Mouse (Mus musculus) forebrain, embryonic 12.5 days (tissue): ENCODE data around the gene Ccnb3. TPM values are rescaled to one million over a fixed set of nuclear protein-coding genes. Genes with fewer than 3 reads are reported as not detected.
"Not testable (repeated sequence)": the region's sequence is repeated elsewhere in the genome, so short reads cannot be mapped to it uniquely, and the experiment has no call there.

ENCODE experiments used
- ATAC-seq: fragments of 200-750 bp; cut with Nextera tagmentation; 2 replicates; pipeline ENCODE4 v1.8.0; 2017; ENCODE audit warnings: moderate TSS enrichment; ENCODE audit not compliant: low FRiP score
- H3K27ac ChIP-seq: fragments of 300-500 bp; sonication (generic); 2 replicates; pipeline ENCODE4 v1.5.1; 2016; ENCODE audit warnings: mild to moderate bottlenecking
- H3K27me3 ChIP-seq: fragments of 300-500 bp; sonication (generic); 2 replicates; pipeline ENCODE4 v1.6.1; 2016; ENCODE audit warnings: mild to moderate bottlenecking
- H3K36me3 ChIP-seq: fragments of 300-500 bp; sonication (generic); replicated peaks from 2 replicates; pipeline ENCODE4 v1.6.1; 2016; ENCODE audit warnings: mild to moderate bottlenecking
- H3K4me1 ChIP-seq: fragments of 300-500 bp; sonication (generic); 2 replicates; pipeline ENCODE4 v1.6.1; 2016
- H3K4me2 ChIP-seq: fragments of 300-500 bp; sonication (generic); 2 replicates; pipeline ENCODE4 v1.6.1; 2016; ENCODE audit warnings: mild to moderate bottlenecking, moderate library complexity
- H3K4me3 ChIP-seq: fragments of 300-500 bp; sonication (generic); replicated peaks from 2 replicates; pipeline ENCODE4 v1.5.1; 2016; ENCODE audit warnings: mild to moderate bottlenecking
- H3K9ac ChIP-seq: fragments of 300-500 bp; sonication (generic); 2 replicates; pipeline ENCODE4 v1.6.1; 2016; ENCODE audit warnings: mild to moderate bottlenecking
- H3K9me3 ChIP-seq: fragments of 300-500 bp; sonication (generic); 2 replicates; pipeline ENCODE4 v1.6.1; 2016
- whole genome bisulfite sequencing: fragments of 180-500 bp; shearing (Covaris S2); methylation state at CpG from one replicate; pipeline ENCODE4 v1.1.7; 2016; 5-methylcytosine and 5-hydroxymethylcytosine counted together
- polyA plus RNA-seq: library from polyadenylated mRNA; unstranded; fragments of >200 nt; fragmentation: Nextera tagmentation; extraction: Ambion mirVana; gene quantifications from 2 replicates; pipeline ENCODE4 v1.2.1, GENCODE M21; 2016

Gene Ccnb3
- not detected in 2 replicates for polyA plus RNA-seq

DNA sequence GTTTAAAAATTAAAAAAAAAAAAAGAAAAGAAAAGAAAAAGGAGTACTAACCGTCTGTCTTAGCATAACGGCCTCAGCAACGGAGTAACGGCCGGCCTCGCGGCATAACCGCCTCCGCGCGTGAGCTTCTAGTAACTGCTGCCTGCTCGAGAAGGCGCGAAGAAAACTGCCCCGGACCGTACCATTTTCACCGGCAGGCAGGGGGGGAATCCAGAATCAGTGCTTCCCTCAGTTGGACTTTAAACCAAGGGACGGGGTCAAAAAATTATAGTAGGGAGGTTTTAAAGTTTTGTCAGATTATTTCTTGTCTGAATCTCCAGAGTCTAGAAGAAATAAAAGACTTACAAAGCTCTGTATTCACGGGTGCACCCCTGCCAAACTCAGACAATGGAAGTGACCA lies at the start of gene Ccnb3:
Ccnb3 (minus strand) TSS at position 101 of the 400 bp plus-strand sequence.
- 96% methylated on average over 19 of the region's 19 CpGs for WGBS
- no peak within 1 kb of the TSS for H3K4me2 ChIP-seq
- H3K4me3 ChIP-seq: no peak within 1 kb of the TSS
- H3K9ac ChIP-seq: no peak within 1 kb of the TSS
- H3K27ac ChIP-seq: no peak within 1 kb of the TSS
- H3K36me3 ChIP-seq: no peaks in the 10 kb centered on the region
- 0 out of 2 replicates have a peak, but pooled peaks cover 4% of the 10 kb centered on the region for H3K9me3 ChIP-seq
- no peak for ATAC-seq
- H3K4me1 ChIP-seq: no peaks in the 10 kb centered on the region
- no peaks in the 10 kb centered on the region for H3K27me3 ChIP-seq

DNA sequence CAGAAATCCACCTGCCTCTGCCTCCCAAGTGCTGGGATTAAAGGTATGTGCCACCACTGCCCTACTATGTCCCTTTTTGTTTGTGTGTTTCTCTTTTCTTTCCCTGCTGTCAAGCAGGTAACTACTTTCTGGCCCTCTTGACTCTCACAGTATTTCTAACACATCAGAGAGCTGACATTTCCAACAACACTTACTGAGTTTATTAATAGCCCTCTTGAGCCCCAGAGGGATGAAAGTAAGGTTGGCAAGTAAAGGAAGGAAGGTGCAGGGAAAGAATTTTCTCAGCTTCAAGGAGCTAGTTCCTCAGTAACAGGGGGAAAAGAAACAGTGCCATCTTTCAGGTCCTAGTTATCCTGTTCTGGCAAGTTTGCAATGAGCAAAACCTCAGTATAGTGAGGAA lies 48.9 kb upstream of the Ccnb3 start:
- no peaks in the 10 kb centered on the region for H3K36me3 ChIP-seq

DNA sequence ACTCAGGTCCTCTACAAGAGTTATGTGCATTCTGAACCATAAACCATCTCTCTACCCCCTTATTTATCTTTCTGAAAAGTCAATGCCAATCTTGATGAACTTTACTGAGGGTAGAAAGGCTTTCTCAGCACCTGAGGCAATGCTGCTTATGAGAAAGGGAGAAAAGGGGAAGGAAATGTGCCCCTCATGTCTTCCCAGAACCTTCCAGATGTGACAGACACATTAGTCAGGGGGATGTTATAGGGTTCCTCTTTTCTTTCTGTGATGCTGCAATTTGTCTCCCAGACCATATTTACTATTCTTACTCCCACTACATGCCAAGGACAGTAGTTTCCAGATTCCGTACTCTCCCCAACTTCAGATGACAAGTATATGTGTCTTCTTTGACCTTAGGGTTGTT lies 44.5 kb upstream of the Ccnb3 start:
- Histone ChIP-seq H3K4me1 (no peaks in the 10 kb centered on the region), H3K9ac (no peak overlapping the region), H3K9me3 (no peaks in the 10 kb centered on the region), H3K4me2 (no peak overlapping the region), H3K27me3 (no peaks in the 10 kb centered on the region), H3K36me3 (no peaks in the 10 kb centered on the region), H3K4me3 (no peak overlapping the region), H3K27ac (no peak overlapping the region)
- ATAC-seq: no peak
- 95% methylated on average over 1 of the region's 1 CpGs for WGBS

More for the DNA sequence above, 48.9 kb upstream of the Ccnb3 start:
- Histone ChIP-seq H3K9ac (no peak overlapping the region), H3K27me3 (no peaks in the 10 kb centered on the region), H3K4me2 (no peak overlapping the region), H3K4me1 (no peaks in the 10 kb centered on the region), H3K9me3 (no peaks in the 10 kb centered on the region), H3K27ac (no peak overlapping the region), H3K4me3 (no peak overlapping the region)
- ATAC-seq: no peak

DNA sequence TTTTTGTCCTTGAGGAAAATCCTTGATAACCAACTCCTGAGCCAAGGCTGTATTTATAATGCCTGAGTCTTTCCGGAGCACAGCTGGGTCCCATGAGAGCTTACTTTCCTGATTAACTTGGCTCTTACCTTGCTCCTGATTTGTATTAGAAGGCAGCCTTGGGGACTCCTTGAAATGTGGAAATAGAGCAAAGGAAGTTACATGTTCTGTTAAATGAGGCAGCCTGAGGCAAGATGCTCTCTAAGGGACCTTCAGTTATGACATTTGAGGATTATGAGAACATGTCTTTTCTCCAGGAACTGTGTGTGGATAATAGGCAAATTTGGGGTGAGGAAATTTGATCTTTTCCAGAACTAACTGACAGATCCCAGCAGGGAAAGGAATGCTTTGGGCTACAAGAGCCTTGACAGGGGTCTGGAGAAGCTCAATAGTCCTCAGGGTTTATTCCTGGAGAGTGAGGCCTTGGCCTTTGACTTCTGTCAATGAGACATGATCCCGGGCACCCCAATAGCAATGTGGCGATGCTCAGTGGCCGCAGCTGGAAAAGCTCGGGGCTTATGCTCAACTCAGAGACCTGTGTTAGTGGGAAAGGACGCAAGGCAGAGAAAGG lies 38.5 kb upstream of the Ccnb3 start:
- ATAC-seq: no peak
- Histone ChIP-seq H3K9ac (no peak overlapping the region), H3K27me3 (no peaks in the 10 kb centered on the region), H3K36me3 (no peaks in the 10 kb centered on the region), H3K9me3 (no peaks in the 10 kb centered on the region), H3K4me1 (no peaks in the 10 kb centered on the region), H3K4me2 (no peak overlapping the region), H3K4me3 (no peak overlapping the region), H3K27ac (no peak overlapping the region)
- WGBS: 90% methylated on average over 6 of the region's 6 CpGs

DNA sequence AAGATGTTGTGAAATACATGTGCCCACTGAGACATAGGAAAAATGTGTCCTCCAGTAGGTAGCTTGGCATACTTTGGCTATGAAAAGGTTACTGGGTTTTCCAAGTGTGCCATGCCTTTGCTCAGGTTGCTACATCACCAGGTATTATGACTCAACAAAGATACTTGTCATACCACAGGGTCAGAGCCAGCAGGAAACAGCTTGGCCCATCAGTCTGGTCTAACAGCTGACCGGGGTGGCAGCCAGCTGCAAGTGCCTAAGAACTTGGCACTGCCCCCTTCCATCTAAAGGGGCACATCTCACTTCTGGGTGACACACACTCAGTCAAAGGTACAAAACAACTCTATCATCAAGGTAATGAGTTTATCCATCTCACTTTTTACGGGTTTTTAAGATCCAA lies 26.6 kb upstream of the Ccnb3 start:
- ATAC-seq: no peak
- H3K4me1 ChIP-seq: no peaks in the 10 kb centered on the region
- H3K27me3 ChIP-seq: no peaks in the 10 kb centered on the region
- H3K9me3 ChIP-seq: peaks cover 6% of the 10 kb centered on the region; the same call in 1 of the 2 replicates
- no peak overlapping the region for H3K4me3 ChIP-seq
- H3K36me3 ChIP-seq: no peaks in the 10 kb centered on the region
- no peak overlapping the region for H3K27ac ChIP-seq
- 83% methylated on average over 2 of the region's 2 CpGs for WGBS
- no peak overlapping the region for H3K4me2 ChIP-seq
- H3K9ac ChIP-seq: no peak overlapping the region

DNA sequence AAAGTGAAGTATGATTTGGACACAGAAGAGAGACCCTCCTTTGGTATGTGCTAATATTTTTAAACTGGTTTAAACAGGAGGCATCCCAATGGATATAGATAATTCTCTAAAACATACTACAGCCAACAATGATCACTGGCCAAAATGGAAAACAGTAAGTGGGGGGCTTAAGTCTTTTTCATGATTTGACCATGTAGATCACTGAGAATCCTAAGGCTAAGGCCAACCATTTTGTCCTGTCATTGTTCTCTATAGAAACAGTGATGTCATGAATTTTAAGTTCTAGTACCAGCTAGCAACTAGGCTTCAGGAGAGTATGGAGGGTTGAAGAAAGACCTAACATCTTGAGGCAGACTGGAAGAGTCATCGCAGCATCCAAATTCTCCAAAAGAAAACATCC lies 25.8 kb upstream of the Ccnb3 start, which contains the start of gene Akap4:
Akap4 (plus strand) TSS at position 301 of the 400 bp plus-strand sequence.
- H3K27me3 ChIP-seq: no peaks in the 10 kb centered on the region
- WGBS: 94% methylated on average over 1 of the region's 1 CpGs
- ATAC-seq: no peak
- no peak within 1 kb of the TSS for H3K4me3 ChIP-seq
- no peak within 1 kb of the TSS for H3K27ac ChIP-seq
- H3K4me2 ChIP-seq: no peak within 1 kb of the TSS
- no peaks in the 10 kb centered on the region for H3K36me3 ChIP-seq
- no peaks in the 10 kb centered on the region for H3K4me1 ChIP-seq
- peaks cover 6% of the 10 kb centered on the region; the same call in 1 of the 2 replicates for H3K9me3 ChIP-seq
- H3K9ac ChIP-seq: no peak within 1 kb of the TSS

DNA sequence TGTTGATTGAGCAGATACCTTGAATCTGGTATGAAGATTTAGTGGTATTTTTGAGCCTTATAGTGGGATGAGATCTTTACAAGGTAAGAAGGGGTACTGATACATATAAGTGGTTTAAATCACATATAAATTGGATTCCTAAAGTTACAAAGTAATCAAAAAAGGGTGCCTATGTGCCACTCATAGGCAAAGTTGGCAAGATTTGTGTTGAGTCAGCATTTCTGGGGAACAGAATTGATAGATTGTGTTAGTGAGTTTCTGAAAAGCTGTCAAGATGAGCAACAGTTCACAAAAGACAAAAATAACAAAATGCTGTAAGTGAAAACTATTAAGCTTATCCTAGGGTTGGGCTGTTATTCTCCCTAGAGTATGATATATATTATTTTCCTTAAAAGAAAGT lies 22.7 kb upstream of the Ccnb3 start:
- Histone ChIP-seq H3K9ac (no peak overlapping the region), H3K27me3 (no peaks in the 10 kb centered on the region), H3K4me1 (no peaks in the 10 kb centered on the region), H3K9me3 (no peaks in the 10 kb centered on the region), H3K4me3 (no peak overlapping the region), H3K4me2 (no peak overlapping the region), H3K27ac (no peak overlapping the region), H3K36me3 (no peaks in the 10 kb centered on the region)
- no peak for ATAC-seq

DNA sequence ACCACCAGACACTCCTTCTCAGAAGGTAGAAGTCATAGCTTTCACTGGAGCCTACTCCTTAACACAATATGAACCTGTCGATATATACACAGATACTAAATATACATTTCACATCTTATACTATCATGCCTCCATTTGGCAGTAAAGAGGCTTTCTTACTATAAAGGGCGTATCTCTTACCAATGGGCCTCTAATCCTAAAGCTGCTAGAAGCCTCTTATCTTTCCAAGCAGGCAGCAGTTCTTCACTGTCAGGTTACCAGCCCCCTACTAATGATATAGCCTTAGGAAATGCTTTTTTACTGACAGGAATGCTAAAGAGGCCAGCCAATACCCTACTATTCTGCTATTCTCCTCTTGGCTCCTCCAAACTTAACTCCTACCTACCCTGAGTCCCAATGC lies 16.2 kb upstream of the Ccnb3 start:
- ATAC-seq: no peak
- H3K4me3 ChIP-seq: no peak overlapping the region
- no peaks in the 10 kb centered on the region for H3K36me3 ChIP-seq
- no peak overlapping the region for H3K27ac ChIP-seq
- no peaks in the 10 kb centered on the region for H3K4me1 ChIP-seq
- no peak overlapping the region for H3K4me2 ChIP-seq
- no peaks in the 10 kb centered on the region for H3K27me3 ChIP-seq
- WGBS: 91% methylated on average over 2 of the region's 2 CpGs
- no peak overlapping the region for H3K9ac ChIP-seq
- H3K9me3 ChIP-seq: no peaks in the 10 kb centered on the region

DNA sequence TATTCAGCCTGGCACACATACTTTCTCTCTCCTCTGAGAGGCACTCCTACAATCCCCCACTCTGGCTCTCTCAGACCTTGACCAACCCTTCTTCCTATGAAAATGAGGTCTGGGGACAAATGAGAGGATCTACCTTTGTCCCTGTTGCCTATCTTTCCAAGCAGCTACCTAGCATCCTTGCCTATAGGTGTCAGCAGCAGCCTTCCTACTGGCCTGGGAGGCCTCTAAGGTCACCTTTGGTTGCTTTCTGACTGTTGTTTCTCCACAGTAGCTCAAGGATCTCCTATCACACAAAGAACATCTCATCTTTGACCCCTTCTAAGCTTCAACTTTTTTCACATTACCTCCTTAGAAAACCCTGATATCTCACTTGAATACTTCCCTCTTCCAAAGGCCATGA lies 15.6 kb upstream of the Ccnb3 start:
- Histone ChIP-seq H3K9me3 (no peaks in the 10 kb centered on the region), H3K4me2 (no peak overlapping the region), H3K27me3 (no peaks in the 10 kb centered on the region), H3K4me1 (no peaks in the 10 kb centered on the region), H3K9ac (no peak overlapping the region), H3K27ac (no peak overlapping the region), H3K4me3 (no peak overlapping the region), H3K36me3 (no peaks in the 10 kb centered on the region)
- ATAC-seq: no peak

DNA sequence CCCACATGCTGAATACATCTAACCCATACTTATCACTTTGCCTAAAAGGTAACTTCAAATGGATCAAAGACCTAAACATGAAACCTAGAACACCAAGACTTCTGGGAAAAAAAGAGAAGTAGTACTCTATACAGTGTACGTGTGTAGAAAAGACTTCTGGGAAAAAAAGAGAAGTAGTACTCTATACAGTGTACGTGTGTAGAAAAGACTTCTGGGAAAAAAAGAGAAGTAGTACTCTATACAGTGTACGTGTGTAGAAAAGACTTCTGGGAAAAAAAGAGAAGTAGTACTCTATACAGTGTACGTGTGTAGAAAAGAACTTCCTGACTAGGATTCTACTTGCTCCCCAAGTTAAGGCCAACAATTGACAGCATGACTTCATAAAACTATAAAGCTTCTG lies 57.5 kb downstream of the Ccnb3 start:
- H3K9ac ChIP-seq, H3K27me3 ChIP-seq, H3K4me2 ChIP-seq, H3K9me3 ChIP-seq, H3K36me3 ChIP-seq, ATAC-seq, H3K4me3 ChIP-seq, H3K4me1 ChIP-seq, H3K27ac ChIP-seq: not testable (repeated sequence)
- WGBS: 81% methylated on average over 4 of the region's 4 CpGs

DNA sequence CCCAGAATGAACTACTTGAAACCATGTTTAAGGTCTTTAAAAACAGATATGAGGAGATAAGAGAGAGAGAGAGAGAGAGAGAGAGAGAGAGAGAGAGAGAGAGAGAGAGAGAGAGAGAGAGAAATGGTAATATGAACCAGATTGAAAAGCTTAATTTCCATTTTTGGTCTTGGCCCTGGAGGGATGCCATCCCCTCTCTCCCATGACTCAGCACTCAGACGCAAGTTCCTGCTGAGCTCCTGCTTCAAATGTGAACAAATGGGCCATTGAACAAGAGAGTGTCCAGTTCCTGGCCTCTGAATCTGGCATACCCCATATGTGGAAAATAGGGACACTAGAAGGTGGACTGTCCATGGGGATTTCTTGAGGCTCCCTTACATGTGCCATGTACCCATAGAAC lies 69.5 kb downstream of the Ccnb3 start:
- H3K9me3 ChIP-seq: no peaks in the 10 kb centered on the region
- no peak overlapping the region for H3K4me3 ChIP-seq
- H3K4me1 ChIP-seq: no peaks in the 10 kb centered on the region
- no peak overlapping the region for H3K4me2 ChIP-seq
- H3K27ac ChIP-seq: no peak overlapping the region
- H3K9ac ChIP-seq: no peak overlapping the region
- 92% methylated on average over 1 of the region's 1 CpGs for WGBS
- H3K36me3 ChIP-seq: no peaks in the 10 kb centered on the region
- ATAC-seq: no peak
- H3K27me3 ChIP-seq: no peaks in the 10 kb centered on the region

DNA sequence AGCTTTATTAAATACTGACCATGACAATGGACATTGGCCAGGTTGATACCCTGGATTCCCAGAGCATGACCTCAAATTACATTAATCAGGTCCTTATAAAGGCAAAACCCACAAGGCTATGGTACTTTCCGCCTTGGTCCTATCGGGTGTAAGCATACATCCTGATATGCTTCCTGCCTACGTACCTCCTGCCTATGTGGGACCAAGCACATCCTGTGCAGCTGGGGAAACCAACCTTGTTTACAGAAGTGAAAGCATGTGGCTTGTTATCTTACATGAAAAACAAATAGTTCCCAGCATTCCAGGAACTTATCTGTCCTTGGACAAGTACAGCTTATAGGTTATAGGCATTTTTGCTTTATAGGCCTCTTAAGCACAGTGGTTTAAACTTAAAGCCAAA lies 72.8 kb downstream of the Ccnb3 start:
- Histone ChIP-seq H3K4me1 (no peaks in the 10 kb centered on the region), H3K36me3 (no peaks in the 10 kb centered on the region), H3K27me3 (no peaks in the 10 kb centered on the region), H3K9me3 (no peaks in the 10 kb centered on the region), H3K4me2 (no peak overlapping the region), H3K4me3 (no peak overlapping the region), H3K9ac (no peak overlapping the region), H3K27ac (no peak overlapping the region)
- WGBS: 97% methylated on average over 3 of the region's 3 CpGs
- no peak for ATAC-seq
